Mouse (Mus musculus): Measurements from ENCODE around the gene Fgd6.

GRCm38 (mm10) chr10:94165426-94165825 lies 129.6 kb downstream of the Fgd6 start:
- TF ChIP-seq POLR2A (IDR thresholded peaks at IDR 0.05; ENCODE audit: low read depth, low read length) (no peak), CTCF (IDR thresholded peaks at IDR 0.05; ENCODE audit: extremely low read depth, insufficient read depth, insufficient read length, insufficient replicate concordance) (no peak)

Measured in spleen, adult 2 months (tissue).